Mouse (Mus musculus) myocyte (in vitro differentiated cells): ENCODE measurements around the gene Wdr44. TPM values are rescaled to one million over a fixed set of nuclear protein-coding genes. Genes with fewer than 3 reads are reported as not detected.

Source experiments
- H3K27me3 ChIP-seq: one replicate; pipeline ENCODE4 v1.6.1; 2011; ENCODE audit not compliant: control insufficient read depth, insufficient read depth, insufficient read length
- H3K36me3 ChIP-seq: one replicate; pipeline ENCODE4 v1.6.1; 2011; ENCODE audit not compliant: control insufficient read depth, insufficient read depth
- H3K4me2 ChIP-seq: one replicate; pipeline ENCODE4 v1.6.1; 2011; ENCODE audit warnings: low read depth, control low read depth
- H3K4me3 ChIP-seq: one replicate; pipeline ENCODE4 v1.5.1; 2011; ENCODE audit warnings: mild to moderate bottlenecking, control low read depth, moderate library complexity
- H3K79me2 ChIP-seq: one replicate; pipeline ENCODE4 v1.6.1; 2011; ENCODE audit not compliant: control insufficient read depth, insufficient read depth
- H3ac ChIP-seq: one replicate; pipeline ENCODE4 v1.6.1; 2011; ENCODE audit not compliant: control insufficient read depth, insufficient read length
- CEBPB ChIP-seq: IDR thresholded peaks from 2 replicates; pipeline ENCODE4 v1.6.1; 2011; ENCODE audit warnings: mild to moderate bottlenecking, moderate library complexity; ENCODE audit not compliant: poor library complexity, insufficient read depth, severe bottlenecking
- E2F4 ChIP-seq: IDR thresholded peaks from one replicate; pipeline ENCODE4 v1.6.1; 2011; ENCODE audit warnings: mild to moderate bottlenecking, control low read depth, moderate library complexity; ENCODE audit not compliant: insufficient read depth
- MAX ChIP-seq: IDR thresholded peaks from one replicate; pipeline ENCODE4 v1.6.1; 2011; ENCODE audit warnings: low read depth, mild to moderate bottlenecking, control low read depth
- MYOD1 ChIP-seq, 3 experiments: IDR thresholded peaks; one replicate each; pipeline ENCODE4 v1.6.1; 2011; ENCODE audit warnings: control low read depth in 2 of 3, low read depth in 2 of 3, mild to moderate bottlenecking in 2 of 3, moderate library complexity in 1 of 3; ENCODE audit not compliant: insufficient read length in 2 of 3, control insufficient read depth in 1 of 3
- MYOG ChIP-seq, 3 experiments: IDR thresholded peaks; one replicate each; pipeline ENCODE4 v1.6.1; 2011; ENCODE audit warnings: control low read depth in 2 of 3, low read depth in 2 of 3, mild to moderate bottlenecking in 2 of 3; ENCODE audit not compliant: insufficient read length in 2 of 3, control insufficient read depth in 1 of 3, insufficient read depth in 1 of 3
- POLR2A ChIP-seq: IDR thresholded peaks from one replicate; pipeline ENCODE4 v1.6.1; 2011; ENCODE audit warnings: low read depth, mild to moderate bottlenecking, control low read depth, moderate library complexity; ENCODE audit not compliant: insufficient read length
- POLR2AphosphoS2 ChIP-seq: IDR thresholded peaks from one replicate; pipeline ENCODE4 v1.6.1; 2011; ENCODE audit warnings: low read depth, control low read depth; ENCODE audit not compliant: insufficient read length
- REST ChIP-seq: IDR thresholded peaks from one replicate; pipeline ENCODE4 v1.6.1; 2011; ENCODE audit warnings: mild to moderate bottlenecking, control low read depth, moderate library complexity; ENCODE audit not compliant: insufficient read depth, insufficient read length
- SRF ChIP-seq: IDR thresholded peaks from one replicate; pipeline ENCODE4 v1.6.1; 2011; ENCODE audit warnings: low read depth; ENCODE audit not compliant: control insufficient read depth, insufficient read length
- TCF12 ChIP-seq: IDR thresholded peaks from one replicate; pipeline ENCODE4 v1.6.1; 2011; ENCODE audit warnings: mild to moderate bottlenecking, control low read depth; ENCODE audit not compliant: poor library complexity, insufficient read depth, severe bottlenecking
- TCF3 ChIP-seq: IDR thresholded peaks from one replicate; pipeline ENCODE4 v1.6.1; 2011; ENCODE audit warnings: low read depth, control low read depth; ENCODE audit not compliant: insufficient read length
- USF1 ChIP-seq: IDR thresholded peaks from one replicate; pipeline ENCODE4 v1.6.1; 2011; ENCODE audit warnings: low read depth, mild to moderate bottlenecking, control low read depth, moderate library complexity
- polyA plus RNA-seq: library from polyadenylated mRNA; unstranded; fragments of >200 nt; fragmentation: generic; extraction: Trizol; gene quantifications from one replicate; pipeline ENCODE4 v1.2.1, GENCODE M21; 2012; ENCODE audit warnings: missing spikeins

Gene Wdr44
- polyA plus RNA-seq, 1 experiment, result 8.1 TPM

DNA sequence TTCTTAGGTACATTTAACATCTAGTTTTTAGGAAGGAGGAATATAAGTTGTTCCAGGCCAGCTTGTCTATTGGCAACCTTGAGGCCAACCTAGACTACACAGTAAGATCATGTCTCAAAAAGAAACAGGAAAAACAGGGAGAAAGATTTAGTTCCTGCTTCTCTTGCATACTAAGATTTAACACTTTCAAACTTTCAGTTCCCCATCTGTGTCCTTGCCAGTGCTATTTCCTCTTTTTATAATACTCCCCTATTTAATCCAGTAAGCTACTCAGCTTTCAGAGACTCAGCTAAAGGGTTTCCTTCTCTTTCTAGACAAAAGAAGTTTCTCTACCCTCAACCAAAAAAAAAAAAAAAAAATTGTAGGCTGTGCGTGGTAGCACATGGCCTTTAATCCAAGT, 17.4 kb upstream of the Wdr44 start:
- Histone ChIP-seq H3K27me3 (no peaks in the 10 kb centered on the region), H3K4me2 (no peak overlapping the region), H3K79me2 (no peaks in the 10 kb centered on the region), H3K36me3 (no peaks in the 10 kb centered on the region), H3K4me3 (no peak overlapping the region), H3ac (no peak overlapping the region)
- TF ChIP-seq SRF (no peak), TCF3 (no peak), E2F4 (no peak), POLR2AphosphoS2 (no peak), MYOD1 (IDR thresholded peaks at IDR 0.05; ENCODE audit: control insufficient read depth in 1 of 3, insufficient read length in 2 of 3, low read depth in 2 of 3) (no peak), REST (no peak), CEBPB (no peak), POLR2A (no peak), MAX (no peak)

DNA sequence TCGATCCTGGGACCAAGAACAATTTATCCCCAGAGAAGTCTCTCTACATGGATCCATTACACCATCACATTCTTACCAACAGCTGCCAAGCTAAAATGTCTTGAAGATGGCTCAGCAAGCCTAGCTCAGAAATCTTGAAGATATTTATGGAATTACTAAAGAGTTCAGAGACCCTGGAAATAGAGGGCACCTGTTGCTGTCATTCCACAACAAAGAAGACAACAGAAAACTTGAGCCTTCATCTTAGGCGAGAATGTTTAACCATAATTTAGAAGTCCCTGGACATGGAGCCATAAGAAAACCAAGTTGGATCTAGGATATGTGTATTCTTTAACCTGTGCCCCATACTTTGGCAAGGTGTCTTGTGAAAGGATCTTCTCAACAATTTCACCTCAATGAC, 16.3 kb upstream of the Wdr44 start:
- Histone ChIP-seq H3K36me3 (no peaks in the 10 kb centered on the region), H3K79me2 (no peaks in the 10 kb centered on the region), H3ac (no peak overlapping the region), H3K27me3 (no peaks in the 10 kb centered on the region), H3K4me3 (no peak overlapping the region), H3K4me2 (peak overlapping the region; percentile 18)
- peak; percentile 60 to 64 (median 64) for TF ChIP-seq MYOD1 (IDR thresholded peaks at IDR 0.05; ENCODE audit: control insufficient read depth in 1 of 3, insufficient read length in 2 of 3, low read depth in 2 of 3)
- no peak for TF ChIP-seq POLR2A
- peak; percentile 12 for TF ChIP-seq TCF12

DNA sequence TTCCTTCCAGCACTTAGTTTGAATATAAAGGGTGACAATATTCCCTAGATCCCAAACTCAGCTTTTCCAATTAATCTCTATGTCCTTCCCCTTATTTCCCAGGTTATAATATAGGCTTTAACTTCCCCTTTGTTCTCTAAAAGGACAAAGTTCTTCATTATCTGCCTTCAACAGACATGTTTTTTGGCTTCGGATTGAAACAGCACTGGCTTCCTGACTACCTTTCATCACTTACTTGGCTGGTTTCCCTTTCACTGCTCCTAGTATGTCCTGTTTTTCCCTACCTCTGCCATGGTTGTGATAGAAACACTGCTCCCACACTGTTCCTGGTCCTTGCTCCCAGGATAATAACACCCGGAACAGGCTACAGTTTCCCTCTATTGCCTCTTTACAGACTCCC, 15.3 kb upstream of the Wdr44 start:
- H3K36me3 ChIP-seq, result no peaks in the 10 kb centered on the region
- H3K4me2 ChIP-seq, result no peak overlapping the region
- no peaks in the 10 kb centered on the region for H3K79me2 ChIP-seq
- H3ac ChIP-seq, result no peak overlapping the region
- TF ChIP-seq MYOD1 (IDR thresholded peaks at IDR 0.05; ENCODE audit: control insufficient read depth in 1 of 3, insufficient read length in 2 of 3, low read depth in 2 of 3) (no peak), USF1 (no peak), TCF12 (no peak), REST (no peak), SRF (no peak), POLR2AphosphoS2 (no peak), CEBPB (no peak), E2F4 (no peak), MAX (no peak), MYOG (IDR thresholded peaks at IDR 0.05; ENCODE audit: control insufficient read depth in 1 of 3, insufficient read depth in 1 of 3, insufficient read length in 2 of 3, low read depth in 2 of 3) (no peak), TCF3 (no peak), POLR2A (no peak)
- no peak overlapping the region for H3K4me3 ChIP-seq
- H3K27me3 ChIP-seq, result no peaks in the 10 kb centered on the region

DNA sequence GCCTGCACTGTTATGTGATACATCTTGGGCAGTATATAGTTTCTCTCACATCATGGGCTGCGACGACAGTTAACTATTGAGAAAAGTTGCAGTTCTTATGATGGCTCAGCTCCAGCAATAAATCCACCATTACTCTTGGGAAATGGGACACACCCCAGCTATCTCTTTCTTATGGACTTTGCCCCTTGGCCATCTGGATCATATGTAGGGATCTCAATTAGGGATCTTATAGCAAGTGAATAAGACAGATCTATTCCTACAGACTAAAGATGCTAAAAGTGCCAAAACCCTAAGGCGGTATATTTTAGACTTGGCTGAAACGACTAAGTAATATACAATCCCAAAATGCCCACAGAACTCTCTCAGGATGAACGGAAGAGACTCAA, 522 bp upstream of the Wdr44 start:
- TF ChIP-seq POLR2A, result no peak
- TF ChIP-seq POLR2AphosphoS2, result no peak
- TF ChIP-seq USF1, result no peak
- no peak for TF ChIP-seq SRF
- TF ChIP-seq MYOD1 (IDR thresholded peaks at IDR 0.05; ENCODE audit: control insufficient read depth in 1 of 3, insufficient read length in 2 of 3, low read depth in 2 of 3), result no peak
- TF ChIP-seq MYOG (IDR thresholded peaks at IDR 0.05; ENCODE audit: control insufficient read depth in 1 of 3, insufficient read depth in 1 of 3, insufficient read length in 2 of 3, low read depth in 2 of 3), result no peak
- no peak for TF ChIP-seq E2F4
- TF ChIP-seq REST, result no peak
- no peak for TF ChIP-seq MAX
- peak overlapping the region; percentile 85 for H3K4me3 ChIP-seq
- no peak overlapping the region for H3ac ChIP-seq
- H3K4me2 ChIP-seq, result peak overlapping the region; percentile 71
- H3K36me3 ChIP-seq, result no peaks in the 10 kb centered on the region
- peaks cover 34% of the 10 kb centered on the region for H3K79me2 ChIP-seq
- no peaks in the 10 kb centered on the region for H3K27me3 ChIP-seq

DNA sequence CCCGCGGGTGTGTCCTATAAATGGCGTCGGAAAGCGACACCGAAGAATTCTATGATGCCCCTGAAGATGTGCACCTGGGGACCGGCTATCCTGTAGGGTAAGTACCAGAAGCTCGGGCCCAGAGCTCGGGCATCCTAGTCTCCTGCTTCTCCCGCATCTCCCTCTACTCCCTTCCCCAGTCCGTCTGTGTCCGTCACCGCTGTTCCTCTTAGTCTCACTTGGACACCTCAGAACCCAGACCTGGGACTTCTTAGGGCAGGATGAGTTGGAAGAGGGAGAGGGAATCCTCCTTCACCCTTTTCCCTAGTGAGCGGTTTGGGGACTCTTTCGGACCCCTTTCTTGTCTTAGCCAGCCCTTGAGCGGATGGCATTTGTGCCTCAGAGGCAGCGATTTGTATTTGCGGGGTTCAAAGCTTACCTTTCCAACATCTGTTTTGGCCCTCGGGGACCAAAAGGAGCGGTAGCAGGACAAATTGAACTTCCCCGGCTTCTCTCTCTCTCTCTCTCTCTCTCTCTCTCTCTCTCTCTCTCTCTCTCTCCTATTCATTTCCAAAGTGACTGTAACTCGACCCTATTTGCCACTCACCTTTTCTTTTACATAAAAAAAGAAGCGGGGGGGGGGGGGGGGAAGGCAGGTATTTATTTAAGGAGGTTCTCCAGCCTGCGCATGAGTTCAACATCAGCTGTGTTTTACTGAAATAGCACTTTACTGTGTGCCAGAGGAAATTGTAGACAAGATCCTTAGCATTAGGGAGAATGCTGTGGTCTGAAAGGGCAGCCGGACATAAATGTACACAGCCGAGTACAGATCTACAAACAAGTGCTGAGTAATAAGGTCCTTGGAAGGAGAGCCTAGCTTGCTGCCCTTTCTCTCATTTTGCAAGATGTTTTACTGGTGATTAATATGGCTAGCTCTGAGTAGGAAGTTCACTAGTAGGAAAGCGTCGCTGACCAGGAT, 871 bp downstream of the Wdr44 start:
- Histone ChIP-seq H3K27me3 (no peaks in the 10 kb centered on the region), H3ac (peak overlapping the region; percentile 33), H3K4me3 (peak overlapping the region; percentile 85), H3K79me2 (peaks cover 47% of the 10 kb centered on the region), H3K36me3 (no peaks in the 10 kb centered on the region), H3K4me2 (peak overlapping the region; percentile 69)
- no peak for TF ChIP-seq MAX
- no peak for TF ChIP-seq CEBPB
- no peak for TF ChIP-seq TCF12
- no peak for TF ChIP-seq TCF3
- no peak for TF ChIP-seq SRF
- no peak for TF ChIP-seq E2F4
- TF ChIP-seq POLR2AphosphoS2, result no peak
- TF ChIP-seq REST, result no peak
- no peak for TF ChIP-seq POLR2A
- TF ChIP-seq MYOG (IDR thresholded peaks at IDR 0.05; ENCODE audit: control insufficient read depth in 1 of 3, insufficient read depth in 1 of 3, insufficient read length in 2 of 3, low read depth in 2 of 3), result no peak
- TF ChIP-seq USF1, result no peak
- no peak for TF ChIP-seq MYOD1 (IDR thresholded peaks at IDR 0.05; ENCODE audit: control insufficient read depth in 1 of 3, insufficient read length in 2 of 3, low read depth in 2 of 3)
